Mouse (Mus musculus) retina, adult 2 months (tissue): ENCODE results near the gene Gtf3c2.
"Not testable (repeated sequence)": the region's sequence is repeated elsewhere in the genome, so short reads cannot be mapped to it uniquely, and the experiment has no call there.

ENCODE experiments used
- DNase-seq: peaks from one replicate; pipeline ENCODE4 v3.0.0-alpha.2; 2012; ENCODE audit warnings: low read depth, low spot score

Gtf3c2 gene

DNA sequence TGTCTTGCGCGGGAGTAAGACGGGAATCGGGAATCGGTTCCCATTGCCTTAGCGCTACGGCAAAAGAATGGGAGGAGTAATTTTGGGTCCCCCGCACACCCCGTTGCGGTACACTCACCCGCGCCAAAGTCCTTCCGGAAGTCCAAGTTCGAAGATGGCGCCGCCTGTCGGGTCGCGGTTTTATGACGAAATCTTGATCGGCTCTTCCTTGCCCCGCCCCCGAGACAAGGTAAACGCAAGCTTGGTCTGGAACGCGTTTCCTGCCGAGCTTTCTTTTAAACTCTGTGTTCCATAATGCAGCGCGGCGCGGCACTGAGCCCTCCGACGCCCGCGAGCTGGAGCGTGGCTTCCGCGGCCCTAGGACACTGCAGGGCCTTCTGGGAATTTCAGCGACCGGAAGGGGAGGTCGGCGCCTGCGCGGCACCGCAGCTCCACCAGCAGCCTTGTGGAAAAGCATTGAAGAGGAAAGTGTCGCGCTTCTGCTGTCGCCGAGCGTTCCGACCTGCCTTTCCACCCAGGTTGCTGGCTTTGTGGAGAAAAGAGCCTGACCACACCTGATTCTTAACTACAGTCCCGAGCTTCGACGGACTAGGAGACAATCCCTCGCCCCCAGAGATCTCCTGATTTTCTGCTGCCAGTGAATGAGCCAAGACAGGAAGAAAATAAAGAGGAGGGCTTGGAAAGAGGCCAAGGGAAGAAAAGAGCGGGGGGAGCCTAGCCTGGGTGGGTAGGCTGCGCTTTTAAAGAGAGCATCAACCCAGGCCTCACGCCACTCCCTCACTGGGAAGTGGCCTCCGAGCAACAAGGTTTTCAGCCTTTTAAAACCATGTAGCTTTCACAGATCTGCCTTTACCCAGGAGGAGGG lies at the start of gene Gtf3c2, which contains the start of gene Gm29609:
TSS of gene Gtf3c2 (minus strand) at position 379 of the 865 bp plus-strand sequence.
TSS of gene Gm29609 (minus strand) at position 146 of the 865 bp plus-strand sequence.
- DNase-seq: peak; percentile 93

- no peak for DNase-seq
Measured at GRCm38 (mm10) chr5:31226641-31227040, 46.7 kb upstream of the Gtf3c2 start.

DNA sequence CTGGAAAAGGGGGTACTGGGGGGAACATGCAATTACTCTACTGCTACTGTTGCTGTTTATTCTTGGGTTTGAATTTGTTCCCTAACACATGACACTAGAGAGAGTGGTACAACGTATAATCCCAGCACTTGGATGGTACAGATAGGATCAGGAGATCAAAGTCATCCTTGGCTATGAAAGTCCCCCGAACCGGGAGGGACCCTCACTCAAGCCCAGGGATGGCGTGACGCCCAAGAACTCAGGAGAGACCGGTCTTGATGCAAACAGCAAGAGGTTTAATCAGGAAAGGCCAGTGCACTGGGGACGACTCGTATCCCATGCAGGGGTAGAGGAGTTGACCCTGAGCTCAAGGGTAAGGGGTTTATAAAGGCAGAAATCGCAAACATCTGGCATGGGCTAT lies 42.8 kb upstream of the Gtf3c2 start:
- no peak for DNase-seq

- DNase-seq: no peak
Measured at GRCm38 (mm10) chr5:31221304-31221945, 41.5 kb upstream of the Gtf3c2 start.

- peak; percentile 84 for DNase-seq
Measured at GRCm38 (mm10) chr5:31220448-31221303, 40.7 kb upstream of the Gtf3c2 start, which contains the start of gene Ppm1g. Ppm1g (minus strand) TSS chr5:31220687.

DNA sequence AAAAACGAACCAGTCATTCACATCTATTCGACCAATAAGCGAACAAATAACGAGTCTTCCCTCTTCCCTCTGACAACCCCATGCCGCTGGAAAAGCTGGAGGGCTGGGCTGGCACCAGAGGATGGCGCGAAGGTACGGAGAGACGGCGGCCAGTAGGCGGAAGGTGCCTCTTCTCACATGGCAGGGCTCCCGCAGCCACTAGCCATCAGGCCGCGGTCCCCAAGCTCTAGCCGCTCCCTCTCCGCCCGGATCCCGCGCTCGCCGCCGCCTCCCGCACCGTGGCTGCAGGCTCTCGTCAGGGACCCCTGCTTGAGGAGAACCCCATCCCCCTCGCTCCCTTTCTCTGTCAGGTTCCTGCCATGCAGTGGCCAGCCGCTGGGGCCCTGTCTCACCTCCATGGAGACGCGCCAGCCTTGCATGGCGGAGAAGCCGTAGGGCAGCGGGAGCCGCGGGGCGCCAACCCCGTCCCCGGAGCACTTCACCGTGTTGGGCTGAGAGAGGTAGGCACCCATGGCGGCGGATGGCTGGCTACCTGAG lies 40.0 kb upstream of the Gtf3c2 start:
- no peak for DNase-seq

DNA sequence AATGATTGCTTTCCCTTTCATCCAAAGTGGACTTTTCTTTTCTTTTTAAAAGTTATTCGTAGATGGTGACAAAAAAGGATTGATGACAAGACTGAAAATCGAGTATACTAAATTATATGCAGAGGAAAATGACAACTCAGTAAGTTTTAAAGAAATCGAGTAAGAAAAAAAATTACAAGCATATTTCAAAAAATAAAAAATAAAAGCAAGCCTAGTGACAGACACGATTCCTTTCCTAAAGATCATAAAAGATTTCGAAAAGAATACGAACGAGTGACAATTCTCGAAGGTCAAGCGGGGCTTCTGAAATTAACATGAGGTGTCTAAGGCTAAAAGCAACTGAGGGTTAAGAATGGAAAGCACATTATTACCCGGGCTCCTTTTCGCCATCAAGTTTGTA lies 39.5 kb upstream of the Gtf3c2 start:
- DNase-seq: no peak

DNA sequence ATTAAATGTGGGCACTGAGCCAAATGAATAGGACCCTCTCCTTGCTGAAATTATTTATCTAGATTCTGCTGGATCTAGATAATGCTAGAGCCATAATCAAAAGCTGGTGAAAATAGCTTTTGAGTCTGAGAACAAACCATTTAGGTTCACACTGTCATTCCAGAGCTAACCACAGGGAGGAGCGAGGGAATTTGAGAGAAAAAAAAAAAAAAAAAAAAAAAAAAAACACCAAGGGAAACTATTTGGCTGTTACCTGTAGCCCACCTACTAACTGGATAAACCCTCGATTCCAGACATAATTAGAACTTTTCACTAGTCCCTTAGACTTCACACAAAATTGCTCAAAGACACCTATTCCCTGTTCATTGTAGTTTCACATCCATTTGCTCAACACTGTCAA lies 39.1 kb upstream of the Gtf3c2 start:
- DNase-seq: no peak

DNA sequence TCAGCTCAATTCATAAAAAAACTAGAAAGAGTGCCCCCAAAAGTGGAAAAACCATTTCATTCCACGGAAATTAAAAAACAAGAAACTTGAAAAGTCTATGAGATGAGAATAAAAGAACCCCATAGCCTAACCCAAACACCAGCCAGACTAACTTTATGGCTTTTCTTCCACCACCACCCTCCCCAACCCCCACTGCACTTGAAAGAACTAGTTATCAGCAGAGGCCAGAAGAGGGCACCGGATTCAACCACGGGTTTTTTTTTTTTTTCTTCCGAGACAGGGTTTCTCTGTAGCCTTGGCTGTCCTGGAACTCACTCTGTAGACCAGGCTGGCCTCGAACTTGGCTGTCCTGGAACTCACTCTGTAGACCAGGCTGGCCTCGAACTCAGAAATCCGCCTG lies 38.4 kb upstream of the Gtf3c2 start:
- no peak for DNase-seq

DNA sequence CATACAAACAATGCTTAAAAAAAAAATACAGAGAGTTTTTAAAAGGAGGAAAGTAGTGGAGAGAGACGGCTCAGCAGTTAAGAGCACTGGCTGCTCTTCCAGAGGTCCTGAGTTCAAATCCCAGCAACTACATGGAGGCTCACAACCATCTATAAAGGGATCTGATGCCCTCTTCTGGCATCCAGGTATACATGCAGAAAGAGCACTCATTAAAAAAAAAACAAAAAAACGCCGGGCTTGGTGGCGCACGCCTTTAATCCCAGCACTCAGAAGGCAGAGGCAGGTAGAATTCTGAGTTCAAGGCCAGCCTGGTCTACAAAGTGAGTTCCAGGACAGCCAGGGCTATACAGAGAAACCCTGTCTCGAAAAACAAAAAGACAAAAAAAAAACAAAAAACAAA lies 36.6 kb upstream of the Gtf3c2 start:
- not testable (repeated sequence) for DNase-seq

DNA sequence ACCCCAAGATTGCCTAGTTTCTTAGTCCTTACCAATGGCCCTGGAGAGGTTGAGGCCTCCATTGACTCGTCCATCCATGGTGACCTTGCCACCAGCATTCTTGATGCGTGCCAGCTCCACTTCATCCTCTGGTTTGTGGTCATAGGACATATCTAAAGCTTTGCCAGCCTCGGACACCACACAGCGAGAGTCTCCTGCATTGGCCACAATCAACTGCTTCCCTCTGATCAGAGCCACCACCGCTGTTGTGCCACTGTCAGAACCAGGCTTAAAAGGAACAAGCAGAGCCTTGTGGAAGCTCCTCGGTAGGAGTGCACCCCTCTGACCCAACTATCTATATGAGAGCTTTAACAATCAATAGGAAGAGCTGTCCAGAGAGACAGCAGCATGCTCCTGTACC lies 24.5 kb upstream of the Gtf3c2 start:
- no peak for DNase-seq

DNA sequence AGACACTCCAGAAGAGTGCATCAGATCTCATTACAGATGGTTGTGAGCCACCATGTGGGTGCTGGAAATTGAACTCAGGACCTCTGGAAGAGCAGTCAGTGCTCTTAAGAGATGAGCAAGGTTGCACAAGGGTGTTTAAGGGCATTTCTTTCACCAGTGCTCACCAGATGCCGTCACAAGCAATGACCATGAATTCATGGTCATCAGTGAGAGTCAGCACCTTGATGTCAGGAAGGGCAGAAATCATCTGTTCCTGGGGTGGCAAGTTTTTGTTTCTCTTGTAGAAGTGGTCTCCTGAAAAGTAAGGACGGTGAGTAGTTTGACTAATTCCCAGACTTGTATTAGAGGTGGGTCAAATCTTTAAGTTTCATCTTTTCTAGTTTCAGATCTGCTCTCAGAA lies 23.9 kb upstream of the Gtf3c2 start:
- no peak for DNase-seq

DNA sequence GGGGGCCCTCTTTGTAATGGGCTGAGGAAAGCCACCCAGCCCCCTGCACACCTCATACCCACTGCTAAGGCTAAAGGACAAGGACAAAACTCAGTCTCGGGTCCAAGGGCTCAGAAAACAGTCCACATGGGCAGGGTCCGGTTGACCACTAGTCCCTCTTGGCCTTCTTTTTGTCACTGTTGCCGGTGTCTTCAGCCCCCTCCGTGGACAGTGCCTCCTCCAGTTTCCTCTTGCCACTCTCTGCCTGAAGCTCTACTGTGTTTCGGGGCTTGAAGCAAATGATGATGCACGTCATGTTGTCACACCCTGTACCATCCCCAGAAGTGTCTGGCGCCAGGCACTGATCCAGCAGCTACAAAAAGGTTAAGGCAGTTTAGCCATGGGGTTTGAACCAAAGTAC lies 23.0 kb upstream of the Gtf3c2 start:
- no peak for DNase-seq

DNA sequence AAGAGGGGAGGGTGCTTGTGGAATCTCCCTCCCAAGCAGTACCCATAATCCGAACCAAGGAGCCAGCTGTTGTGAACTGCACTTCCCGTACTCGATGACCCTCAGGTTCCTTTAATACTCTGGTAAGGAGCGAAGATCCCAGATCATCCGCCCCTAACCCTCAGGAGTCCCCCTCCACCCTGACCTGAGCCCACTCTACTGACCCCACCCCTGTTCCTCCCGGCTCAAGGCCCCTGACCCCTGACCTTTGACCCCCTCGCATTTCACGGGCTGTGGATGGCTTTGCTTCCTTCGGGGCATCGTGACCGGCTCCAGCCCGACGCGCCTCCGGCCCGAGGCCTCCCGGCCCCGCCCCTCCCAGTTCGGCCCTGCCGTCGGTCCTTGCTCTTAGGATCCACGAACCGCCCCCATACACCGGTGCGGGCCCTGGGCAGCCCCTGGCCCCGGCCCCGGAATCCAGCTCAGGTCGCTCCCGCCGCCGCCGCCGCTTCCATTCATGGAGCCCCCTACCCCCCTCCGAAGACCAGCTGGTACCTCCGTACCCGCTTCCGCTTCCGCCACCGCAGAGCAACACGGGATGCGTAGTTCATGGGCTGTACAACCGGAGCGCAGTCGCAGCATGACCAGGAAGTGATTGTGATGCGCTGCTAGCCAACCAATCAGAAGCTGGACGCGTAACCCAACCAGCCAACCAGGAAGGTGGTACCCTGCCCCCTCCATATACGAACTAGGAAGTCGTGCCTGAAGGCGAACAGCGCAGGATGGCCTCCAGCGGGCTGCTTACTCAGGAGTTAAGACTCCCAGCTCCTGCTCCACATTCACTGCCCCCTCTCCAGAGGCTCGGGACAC lies 22.0 kb upstream of the Gtf3c2 start, which contains the start of gene Zfp513:
TSS of gene Zfp513 (minus strand) at position 562 of the 849 bp plus-strand sequence.
- peak; percentile 98 for DNase-seq

- no peak for DNase-seq
Measured at GRCm38 (mm10) chr5:31201042-31201741, 21.2 kb upstream of the Gtf3c2 start.

DNA sequence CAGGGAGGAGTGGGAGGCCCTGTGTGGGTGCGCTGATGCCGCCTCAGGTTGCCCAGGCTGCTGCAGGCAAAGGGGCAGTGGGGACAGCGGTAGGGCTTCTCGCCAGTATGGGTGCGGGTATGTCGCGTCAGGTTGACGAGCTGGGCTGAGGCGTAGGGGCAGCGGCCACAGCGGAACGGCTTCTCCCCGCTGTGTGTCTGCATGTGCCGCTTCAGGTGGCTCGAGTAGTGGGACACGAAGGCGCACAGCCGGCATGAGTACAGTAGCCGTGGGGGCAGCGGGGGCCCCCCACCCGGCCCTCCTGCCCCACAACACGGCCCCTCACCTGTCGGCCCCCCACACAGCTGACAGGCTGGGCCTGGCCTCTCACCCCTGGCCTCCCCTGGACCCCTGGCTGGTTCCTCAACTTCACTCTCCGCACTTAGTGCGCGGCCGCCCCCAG lies 20.4 kb upstream of the Gtf3c2 start:
- no peak for DNase-seq

- no peak for DNase-seq
Measured at GRCm38 (mm10) chr5:31199893-31200292, 19.9 kb upstream of the Gtf3c2 start.

DNA sequence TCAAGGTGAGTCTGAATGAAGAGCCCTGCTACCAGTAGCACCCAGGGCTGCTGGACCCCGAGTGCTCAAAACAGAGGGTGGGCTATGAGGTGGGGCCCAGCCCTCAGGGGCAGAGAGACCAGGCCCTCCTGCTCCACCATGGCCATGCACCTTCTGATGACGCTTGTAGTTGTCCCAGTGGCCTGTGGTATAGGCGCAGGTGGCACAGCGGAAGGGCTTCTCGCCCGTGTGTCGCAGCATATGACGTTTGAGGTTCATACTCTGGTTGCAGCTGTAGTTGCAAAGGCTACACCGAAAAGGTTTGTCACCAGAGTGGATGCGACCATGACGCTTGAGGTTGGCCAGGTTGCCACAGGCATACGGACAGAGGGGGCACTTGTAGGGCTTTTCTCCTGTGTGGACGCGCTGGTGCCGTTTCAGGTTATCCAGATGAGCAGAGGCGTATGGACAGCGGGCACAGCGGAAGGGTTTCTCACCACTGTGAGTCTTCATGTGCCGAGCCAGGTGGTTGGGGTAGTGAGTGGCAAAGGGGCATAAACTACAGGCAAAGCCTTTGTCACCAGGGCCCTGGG lies 19.5 kb upstream of the Gtf3c2 start:
- no peak for DNase-seq

DNA sequence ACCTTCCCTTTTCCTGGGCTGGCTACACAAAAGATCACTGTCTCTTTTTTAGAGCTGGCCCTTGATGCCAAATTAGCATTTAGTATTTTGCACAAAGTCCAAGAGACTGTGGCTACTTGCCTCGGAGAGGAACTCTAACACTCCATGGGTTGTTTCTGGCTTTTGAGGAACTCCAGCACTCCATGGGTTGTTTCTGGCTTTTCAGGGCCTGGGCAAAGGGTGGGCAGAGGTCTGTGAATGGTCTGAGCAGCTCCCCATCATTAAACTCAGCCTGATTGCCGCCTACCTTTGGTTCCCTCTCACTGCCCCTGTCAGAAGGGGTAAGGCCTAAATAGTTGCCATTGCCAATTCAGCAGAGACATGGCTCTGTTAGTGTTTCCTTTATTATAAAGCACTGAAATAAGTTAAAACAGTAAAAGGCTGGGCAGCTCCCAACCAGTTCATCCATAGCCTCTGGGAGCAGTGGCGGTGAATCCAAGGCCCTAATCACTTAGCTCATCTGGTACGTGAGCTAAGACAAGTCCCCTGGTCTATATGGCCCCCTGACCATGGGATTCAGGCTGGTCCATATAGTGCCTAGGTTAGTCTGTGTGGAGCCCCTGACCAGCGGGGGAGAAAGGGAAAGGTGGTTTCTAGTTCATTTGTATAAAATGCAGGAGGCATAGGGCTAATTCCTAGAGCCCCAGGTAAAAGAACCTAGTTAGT lies 18.8 kb upstream of the Gtf3c2 start:
- DNase-seq: no peak
